Mouse (Mus musculus) adrenal gland, adult 2 months (tissue): ENCODE data around the gene Pspn. TPM values are rescaled to one million over a fixed set of nuclear protein-coding genes. Genes with fewer than 3 reads are reported as not detected.

Experiments used
- DNase-seq: peaks from one replicate; pipeline ENCODE4 v3.0.0; 2021
- polyA plus RNA-seq: library from polyadenylated mRNA; depleted of rRNA; stranded (reverse); fragments of >200 nt; gene quantifications from 2 replicates; pipeline ENCODE4 v1.2.3, GENCODE M21; 2012; rRNA removed
- total RNA-seq, 2 experiments: library from RNA; stranded (reverse); gene quantifications; 2 replicates each; pipeline ENCODE4 v1.2.3; 2021

The Pspn gene
- total and polyA plus RNA-seq, 3 experiments = 1.9 TPM; not detected in 2

DNA sequence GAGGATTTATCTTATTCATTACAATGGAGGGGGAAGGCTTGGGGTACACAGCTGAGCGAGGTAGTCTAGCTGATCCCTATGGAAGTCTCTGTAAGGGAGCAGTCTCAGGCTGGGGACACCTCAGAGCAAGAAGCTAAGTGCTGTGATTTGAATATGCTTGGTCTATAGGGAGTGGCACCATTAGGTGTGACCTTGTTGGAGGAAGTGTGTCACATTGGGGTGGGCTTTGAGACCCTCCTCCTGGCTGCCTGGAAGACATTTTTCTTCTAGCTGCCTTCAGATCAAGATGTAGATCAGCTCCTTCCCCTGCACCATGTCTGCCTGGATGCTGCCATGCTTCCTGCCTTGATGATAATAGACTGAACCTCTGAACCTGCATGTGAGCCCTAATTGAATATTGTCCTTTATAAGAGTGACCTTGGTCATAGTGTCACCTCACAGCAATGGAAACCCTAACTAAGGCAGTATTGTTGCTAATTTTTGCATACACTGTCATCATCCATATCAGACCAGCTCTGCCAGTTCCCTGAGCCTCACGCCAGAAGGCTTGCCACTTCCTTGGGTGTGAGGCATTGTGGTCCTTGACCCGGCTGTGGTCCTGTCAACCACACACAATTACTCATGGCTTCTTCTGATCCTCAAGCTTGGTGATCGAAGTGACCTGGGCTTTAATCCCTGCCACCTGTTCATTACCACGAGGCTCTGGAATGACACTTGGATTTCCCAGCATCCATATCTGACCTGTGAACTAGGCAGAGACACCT lies 37.0 kb downstream of the Pspn start:
- peak; percentile 62 for DNase-seq

DNA sequence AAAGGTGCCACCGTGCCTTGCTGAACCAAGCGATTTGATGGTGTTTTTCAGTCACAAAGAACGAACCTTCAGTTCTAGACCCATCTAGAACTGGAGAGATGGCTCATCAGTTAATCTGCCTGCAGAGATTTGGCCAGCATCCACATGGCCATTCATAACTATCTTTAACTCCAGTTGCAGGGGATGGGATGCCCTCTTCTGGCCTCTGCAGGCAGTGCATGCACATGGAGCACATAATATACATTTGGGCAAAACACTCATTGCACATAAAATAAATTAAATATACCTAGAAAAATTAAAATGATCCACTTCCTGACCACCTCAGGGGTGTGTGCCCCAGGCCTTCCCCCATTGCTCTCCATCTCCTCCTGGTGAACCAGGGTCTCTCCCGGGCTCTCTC lies 37.9 kb downstream of the Pspn start:
- DNase-seq = no peak

DNA sequence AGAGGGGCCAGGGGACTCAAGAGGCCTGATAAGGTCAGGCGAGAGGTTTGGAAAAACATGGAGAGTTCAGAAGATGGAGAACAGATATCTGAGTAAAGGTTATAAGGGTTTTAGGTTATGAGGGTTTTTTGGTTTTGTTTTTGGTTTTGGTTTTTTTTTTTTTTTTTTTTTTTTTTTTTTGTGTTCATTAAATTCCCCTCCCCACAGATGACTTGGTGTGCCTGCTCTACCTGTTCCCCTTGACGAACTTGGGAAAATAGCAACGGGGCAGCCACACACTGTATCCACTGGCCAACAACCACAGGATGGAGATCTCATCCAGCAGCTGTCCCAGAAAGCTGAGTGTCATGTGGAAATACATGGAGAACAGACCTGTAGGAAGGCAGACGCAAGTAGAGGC lies 41.2 kb downstream of the Pspn start:
- DNase-seq = no peak

DNA sequence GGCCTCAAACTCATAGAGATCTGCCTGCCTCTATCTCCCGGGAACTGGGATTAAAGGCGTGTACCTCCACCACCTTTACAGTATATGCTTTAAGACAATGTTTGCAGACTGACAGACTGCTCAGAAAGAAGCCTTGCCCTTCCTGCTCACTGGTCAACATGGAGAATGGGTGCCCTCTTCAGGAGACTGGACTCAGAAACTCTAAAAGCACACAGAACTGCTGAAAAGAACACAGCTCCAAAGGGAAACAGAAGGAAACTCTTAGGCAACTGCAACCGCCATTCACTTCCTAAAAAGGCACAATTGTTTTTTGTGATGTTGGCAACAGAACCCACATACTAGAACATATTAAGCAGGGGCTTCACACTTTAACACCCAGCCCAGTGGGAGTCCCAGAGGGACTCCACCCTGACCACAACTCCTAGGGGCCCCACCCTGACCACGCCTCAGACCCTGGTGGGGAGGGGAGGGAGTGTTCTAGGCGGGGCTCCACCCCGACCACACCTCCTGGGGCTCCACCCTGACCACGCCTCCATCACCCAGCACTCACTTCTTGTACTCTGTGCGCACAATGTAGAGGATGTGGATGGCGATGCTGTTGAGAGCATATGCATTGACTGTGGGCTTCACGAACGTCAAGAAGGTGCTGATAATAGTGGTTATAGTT lies 41.9 kb downstream of the Pspn start:
- DNase-seq = no peak

DNA sequence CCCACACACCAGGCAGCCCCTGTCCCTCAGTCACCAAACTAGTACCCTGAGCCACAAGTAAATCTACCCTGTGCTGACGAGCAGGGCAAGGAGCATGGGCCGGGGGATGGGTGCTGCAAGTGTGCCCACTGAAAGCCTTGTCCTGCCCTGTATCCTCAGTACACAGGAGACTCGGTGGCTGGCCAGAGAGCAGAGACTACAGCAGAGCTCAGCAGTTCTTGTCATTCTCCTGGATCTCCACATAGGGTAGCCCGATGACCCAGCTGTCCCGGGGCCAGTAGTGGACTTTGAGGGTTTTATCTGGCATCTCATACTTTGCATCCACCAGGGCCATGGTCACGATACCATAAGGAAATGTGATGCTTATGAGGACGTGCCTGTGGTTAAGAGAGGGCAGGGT lies 44.9 kb downstream of the Pspn start:
- DNase-seq = no peak

DNA sequence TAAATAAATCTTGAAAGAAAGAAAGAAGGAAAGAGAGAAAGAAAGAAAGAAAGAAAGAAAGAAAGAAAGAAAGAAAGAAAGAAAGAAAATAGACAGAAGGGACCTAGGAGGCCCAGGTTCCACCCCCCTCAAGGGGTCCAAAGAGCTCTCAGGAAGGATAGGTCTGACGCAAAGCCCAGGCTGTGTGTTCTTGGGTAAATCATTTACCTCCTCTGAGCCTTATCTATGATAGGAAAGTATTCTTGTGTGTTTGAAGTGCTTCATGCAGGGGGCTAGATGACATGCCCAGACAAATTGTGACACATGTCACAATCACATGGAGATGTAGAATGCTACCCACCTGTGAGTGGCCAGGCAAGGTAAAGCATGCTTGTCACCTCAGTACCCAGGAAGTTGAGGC lies 47.2 kb downstream of the Pspn start:
- DNase-seq = no peak

DNA sequence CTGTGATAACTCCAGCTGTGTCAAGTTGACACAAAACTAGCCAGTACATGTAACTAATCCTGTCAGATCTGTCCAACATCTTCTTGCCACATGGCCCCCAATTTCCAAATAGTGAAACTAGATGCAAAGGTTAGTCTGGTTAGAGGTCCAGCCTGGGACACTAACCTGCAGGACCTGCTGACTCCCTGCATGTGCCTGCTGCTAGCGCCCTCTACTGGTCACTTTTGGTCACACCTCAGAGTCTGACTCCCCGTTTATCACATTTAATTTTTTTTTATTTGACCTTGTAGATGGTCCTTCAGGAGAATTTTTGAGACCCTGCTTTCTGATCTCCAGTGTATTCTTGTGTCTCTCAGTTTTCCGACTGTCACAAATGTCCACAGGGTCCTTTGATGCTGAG lies 48.9 kb downstream of the Pspn start:
- DNase-seq = peak; percentile 62

Other genes starting within 250 kb of the Pspn start
- gene Nrtn, start 242.5 kb downstream of the Pspn start, total RNA-seq = 1 to 10 TPM; 3.2 to 3.9 TPM
- gene Nrtn, start 242.5 kb downstream of the Pspn start, polyA plus RNA-seq = 53.9 and 64.0 TPM in 2 replicates
- 10 to 100 TPM; 30.0 to 36.2 TPM for gene Dus3l, start 235.3 kb downstream of the Pspn start, total RNA-seq
- 104 and 121 TPM in 2 replicates for gene Dus3l, start 235.3 kb downstream of the Pspn start, polyA plus RNA-seq
- gene Prr22, start 229.8 kb downstream of the Pspn start, total RNA-seq = under 1 TPM; 0.43 to 0.73 TPM
- 4.7 and 5.6 TPM in 2 replicates for gene Prr22, start 229.8 kb downstream of the Pspn start, polyA plus RNA-seq
- 1 to 10 TPM; 5.7 to 7.8 TPM for gene Rfx2, start 169.0 kb downstream of the Pspn start, total RNA-seq
- 12.3 and 13.4 TPM in 2 replicates for gene Rfx2, start 169.0 kb downstream of the Pspn start, polyA plus RNA-seq
- gene Acsbg2, start 125.6 kb downstream of the Pspn start, total RNA-seq = under 1 TPM; 0.20 to 0.59 TPM
- gene Acsbg2, start 125.6 kb downstream of the Pspn start, polyA plus RNA-seq = 0.09 and 0.11 TPM in 2 replicates
- gene 1700061G19Rik, start 124.5 kb downstream of the Pspn start, total RNA-seq = 1 to 10 TPM; 2.7 to 5.1 TPM
- gene 1700061G19Rik, start 124.5 kb downstream of the Pspn start, polyA plus RNA-seq = 0.07 and 0.13 TPM in 2 replicates
- gene Mllt1, start 64.6 kb downstream of the Pspn start, total RNA-seq = 10 to 100 TPM; 32.9 to 46.8 TPM
- 54.8 and 55.0 TPM in 2 replicates for gene Mllt1, start 64.6 kb downstream of the Pspn start, polyA plus RNA-seq
- under 1 TPM in 1 of 2 experiments, not detected in 1; 0.23 TPM for gene Acer1, start 17.9 kb downstream of the Pspn start, total RNA-seq
- gene Acer1, start 17.9 kb downstream of the Pspn start, polyA plus RNA-seq = 0.42 and 0.51 TPM in 2 replicates
- gene Clpp, start 9.7 kb downstream of the Pspn start, total RNA-seq = 100 to 1,000 TPM; 118 to 140 TPM
- 378 and 412 TPM in 2 replicates for gene Clpp, start 9.7 kb downstream of the Pspn start, polyA plus RNA-seq
- 10 to 100 TPM; 58.3 to 81.0 TPM for gene Alkbh7, start 2.7 kb downstream of the Pspn start, total RNA-seq
- gene Alkbh7, start 2.7 kb downstream of the Pspn start, polyA plus RNA-seq = 182 and 186 TPM in 2 replicates
- gene Gtf2f1, start 11.3 kb upstream of the Pspn start, total RNA-seq = 10 to 100 TPM; 55.8 to 57.3 TPM
- 23.8 and 28.5 TPM in 2 replicates for gene Gtf2f1, start 11.3 kb upstream of the Pspn start, polyA plus RNA-seq
- gene Gm17949, start 11.5 kb upstream of the Pspn start, total RNA-seq = not detected
- not detected in 2 replicates for gene Gm17949, start 11.5 kb upstream of the Pspn start, polyA plus RNA-seq
- 10 to 100 TPM; 76.9 to 88.8 TPM for gene Khsrp, start 31.5 kb upstream of the Pspn start, total RNA-seq
- gene Khsrp, start 31.5 kb upstream of the Pspn start, polyA plus RNA-seq = 145 and 160 TPM in 2 replicates
- gene Slc25a41, start 41.6 kb upstream of the Pspn start, total RNA-seq = not detected
- gene Slc25a41, start 41.6 kb upstream of the Pspn start, polyA plus RNA-seq = 0.18 TPM in 1 of 2 replicates, not detected in the other
- gene Crb3, start 59.1 kb upstream of the Pspn start, total RNA-seq = 1 to 10 TPM in 1 of 2 experiments, under 1 TPM in 1; 0.63 to 1.8 TPM
- 1.1 and 1.5 TPM in 2 replicates for gene Crb3, start 59.1 kb upstream of the Pspn start, polyA plus RNA-seq
- 10 to 100 TPM; 75.8 to 87.5 TPM for gene Slc25a23, start 59.8 kb upstream of the Pspn start, total RNA-seq
- 72.0 and 94.5 TPM in 2 replicates for gene Slc25a23, start 59.8 kb upstream of the Pspn start, polyA plus RNA-seq
- 1 to 10 TPM; 1.8 TPM for gene Dennd1c, start 78.5 kb upstream of the Pspn start, total RNA-seq
- 2.8 and 3.3 TPM in 2 replicates for gene Dennd1c, start 78.5 kb upstream of the Pspn start, polyA plus RNA-seq
- gene Tubb4a, start 87.8 kb upstream of the Pspn start, total RNA-seq = 1 to 10 TPM; 5.7 to 7.7 TPM
- gene Tubb4a, start 87.8 kb upstream of the Pspn start, polyA plus RNA-seq = 3.1 and 3.8 TPM in 2 replicates
- gene Tnfsf9, start 105.3 kb upstream of the Pspn start, total RNA-seq = under 1 TPM; 0.45 to 0.72 TPM
- gene Tnfsf9, start 105.3 kb upstream of the Pspn start, polyA plus RNA-seq = 1.2 and 1.8 TPM in 2 replicates
- not detected for gene Cd70, start 149.8 kb upstream of the Pspn start, total RNA-seq
- not detected in 2 replicates for gene Cd70, start 149.8 kb upstream of the Pspn start, polyA plus RNA-seq
- under 1 TPM in 1 of 2 experiments, not detected in 1; 0.21 TPM for gene Tnfsf14, start 194.2 kb upstream of the Pspn start, total RNA-seq
- gene Tnfsf14, start 194.2 kb upstream of the Pspn start, polyA plus RNA-seq = 0.26 and 0.44 TPM in 2 replicates
- 1,000 to 10,000 TPM in 1 of 2 experiments, 100 to 1,000 TPM in 1; 382 to 3,178 TPM for gene C3, start 228.1 kb upstream of the Pspn start, total RNA-seq
- 222 and 767 TPM in 2 replicates for gene C3, start 228.1 kb upstream of the Pspn start, polyA plus RNA-seq
- 10 to 100 TPM; 85.1 to 89.5 TPM for gene Gpr108, start 248.4 kb upstream of the Pspn start, total RNA-seq
- 79.7 and 82.5 TPM in 2 replicates for gene Gpr108, start 248.4 kb upstream of the Pspn start, polyA plus RNA-seq
- 10 to 100 TPM; 44.5 to 51.5 TPM for gene Trip10, start 249.4 kb upstream of the Pspn start, total RNA-seq
- gene Trip10, start 249.4 kb upstream of the Pspn start, polyA plus RNA-seq = 25.2 and 28.2 TPM in 2 replicates